Mouse (Mus musculus) heart, postnatal 0 days (tissue): ENCODE measurements around the gene Ankrd55. TPM values are rescaled to one million over a fixed set of nuclear protein-coding genes. Genes with fewer than 3 reads are reported as not detected.

Experiments used
- ATAC-seq: fragments of 200-750 bp; cut with Nextera tagmentation; 2 replicates; pipeline ENCODE4 v1.8.0; 2017; ENCODE audit warnings: low read depth, moderate number of reproducible peaks, moderate library complexity; ENCODE audit not compliant: insufficient read depth
- DNase-seq: peaks from one replicate; pipeline ENCODE4 v3.0.0-alpha.2; 2016; ENCODE audit warnings: low spot score
- H3K27ac ChIP-seq: fragments of 300-500 bp; sonication (generic); 2 replicates; pipeline ENCODE4 v1.5.1; 2014; ENCODE audit warnings: low read depth, mild to moderate bottlenecking
- H3K27me3 ChIP-seq: fragments of 300-500 bp; sonication (generic); 2 replicates; pipeline ENCODE4 v1.6.1; 2014; ENCODE audit warnings: low read length, mixed read lengths; ENCODE audit not compliant: control insufficient read depth, insufficient read depth
- H3K36me3 ChIP-seq: fragments of 300-500 bp; sonication (generic); replicated peaks from 2 replicates; pipeline ENCODE4 v1.6.1; 2014; ENCODE audit warnings: low read length, mixed read lengths; ENCODE audit not compliant: control insufficient read depth, insufficient read depth
- H3K4me1 ChIP-seq: fragments of 300-500 bp; sonication (generic); 2 replicates; pipeline ENCODE4 v1.6.1; 2014; ENCODE audit warnings: antibody characterized with exemption; ENCODE audit not compliant: control insufficient read depth, insufficient read depth
- H3K4me2 ChIP-seq: fragments of 300-500 bp; sonication (generic); 2 replicates; pipeline ENCODE4 v1.6.1; 2014; ENCODE audit warnings: low read depth, mild to moderate bottlenecking, low read length, moderate library complexity
- H3K4me3 ChIP-seq: fragments of 300-500 bp; sonication (generic); 2 replicates; pipeline ENCODE4 v1.5.1; 2014; ENCODE audit warnings: low read depth, low read length
- H3K9ac ChIP-seq: fragments of 300-500 bp; sonication (generic); replicated peaks from 2 replicates; pipeline ENCODE4 v1.6.1; 2014; ENCODE audit warnings: low read depth, low read length, mixed read lengths
- H3K9me3 ChIP-seq: fragments of 300-500 bp; sonication (generic); replicated peaks from 2 replicates; pipeline ENCODE4 v1.6.1; 2016; ENCODE audit warnings: low read length; ENCODE audit not compliant: control insufficient read depth
- CTCF ChIP-seq: IDR thresholded peaks from 2 replicates; pipeline ENCODE4 v1.5.1; 2016; ENCODE audit warnings: antibody characterized with exemption, control low read depth, low read depth
- EP300 ChIP-seq: IDR thresholded peaks from 2 replicates; pipeline ENCODE4 v1.6.1; 2016; ENCODE audit warnings: antibody characterized with exemption, low read depth
- WGBS: fragments of 180-500 bp; shearing (Covaris S2); extraction: QIAGEN DNeasy Blood & Tissue Kit; methylation state at CpG from one replicate; pipeline ENCODE4 v1.1.7; 2014; 5-methylcytosine and 5-hydroxymethylcytosine counted together
- polyA plus RNA-seq: library from polyadenylated mRNA; unstranded; fragments of >200 nt; fragmentation: Nextera tagmentation; extraction: Ambion mirVana; gene quantifications from 2 replicates; pipeline ENCODE4 v1.2.1, GENCODE M21; 2015
- total RNA-seq: library from RNA; depleted of rRNA; stranded (reverse); fragments of >200 nt; gene quantifications from 2 replicates; pipeline ENCODE4 v1.2.3, GENCODE M21; 2014; ENCODE audit warnings: low replicate concordance

Ankrd55 gene
- total and polyA plus RNA-seq, 2 experiments from 2014 or later, result 0.05 TPM; not detected in 1

DNA sequence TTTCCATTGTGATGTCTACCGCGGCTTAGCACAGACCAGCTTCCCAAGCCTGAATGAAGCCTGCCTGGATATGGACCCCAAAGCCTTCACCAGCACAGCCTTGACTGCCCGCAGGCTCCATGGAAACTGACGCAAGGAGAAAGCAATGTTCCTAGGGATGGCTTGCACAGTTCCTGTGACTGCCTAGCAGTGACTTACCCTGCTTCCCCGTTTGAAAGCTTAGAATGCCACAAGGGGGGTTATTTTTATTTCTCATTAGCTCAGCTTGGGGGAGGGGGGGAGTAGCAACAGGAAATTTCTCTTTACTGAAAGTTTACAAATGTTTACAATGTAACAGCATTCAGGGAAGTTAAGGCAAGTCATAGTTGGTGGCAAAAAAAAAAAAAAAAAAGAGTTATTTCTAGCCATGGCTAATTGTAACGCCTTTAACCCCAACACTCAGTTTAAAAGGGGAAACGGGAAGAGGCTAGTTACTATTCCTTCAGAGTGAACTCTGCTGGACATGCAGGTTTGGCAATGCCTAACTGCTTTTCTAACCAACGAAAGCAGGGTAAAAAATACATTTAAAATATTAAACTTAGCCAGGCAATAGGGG is 56.1 kb downstream of the Ankrd55 start:
- Histone ChIP-seq H3K27ac (no peak overlapping the region), H3K36me3 (no peaks in the 10 kb centered on the region), H3K9ac (no peak overlapping the region), H3K9me3 (no peaks in the 10 kb centered on the region), H3K4me1 (no peaks in the 10 kb centered on the region), H3K4me3 (no peak overlapping the region), H3K4me2 (no peak overlapping the region), H3K27me3 (no peaks in the 10 kb centered on the region)
- 73% methylated on average over 8 of the region's 8 CpGs for WGBS
- ATAC-seq (no peak), DNase-seq (no peak)
- TF ChIP-seq CTCF (no peak), EP300 (no peak)

DNA sequence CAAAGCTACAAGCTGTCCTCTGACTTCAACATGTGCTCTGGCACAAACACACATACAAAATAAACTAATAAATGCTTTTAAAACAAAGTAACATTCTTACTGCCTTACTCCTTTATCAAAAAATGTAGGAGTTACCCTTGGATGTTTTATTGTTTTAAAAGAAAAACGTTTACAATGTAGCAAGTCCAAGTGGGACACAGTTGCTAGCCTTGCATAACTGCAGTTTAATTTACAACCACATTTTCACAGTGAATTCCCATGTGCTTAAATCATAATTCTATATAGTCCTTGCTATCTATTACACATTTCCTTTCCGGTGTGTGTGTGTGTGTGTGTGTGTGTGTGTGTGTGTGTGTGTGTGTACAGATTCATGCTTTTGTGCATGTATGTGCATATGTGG is 57.3 kb downstream of the Ankrd55 start:
- H3K9ac ChIP-seq, result no peak overlapping the region
- TF ChIP-seq EP300, result no peak
- no peak for TF ChIP-seq CTCF
- 57% methylated on average over 2 of the region's 2 CpGs for WGBS
- no peaks in the 10 kb centered on the region for H3K27me3 ChIP-seq
- ATAC-seq, result no peak
- peaks cover 5% of the 10 kb centered on the region; the same call in 1 of the 2 replicates for H3K9me3 ChIP-seq
- no peak for DNase-seq
- no peak overlapping the region for H3K4me2 ChIP-seq
- H3K4me3 ChIP-seq, result no peak overlapping the region
- H3K36me3 ChIP-seq, result no peaks in the 10 kb centered on the region
- no peaks in the 10 kb centered on the region for H3K4me1 ChIP-seq
- no peak overlapping the region for H3K27ac ChIP-seq

DNA sequence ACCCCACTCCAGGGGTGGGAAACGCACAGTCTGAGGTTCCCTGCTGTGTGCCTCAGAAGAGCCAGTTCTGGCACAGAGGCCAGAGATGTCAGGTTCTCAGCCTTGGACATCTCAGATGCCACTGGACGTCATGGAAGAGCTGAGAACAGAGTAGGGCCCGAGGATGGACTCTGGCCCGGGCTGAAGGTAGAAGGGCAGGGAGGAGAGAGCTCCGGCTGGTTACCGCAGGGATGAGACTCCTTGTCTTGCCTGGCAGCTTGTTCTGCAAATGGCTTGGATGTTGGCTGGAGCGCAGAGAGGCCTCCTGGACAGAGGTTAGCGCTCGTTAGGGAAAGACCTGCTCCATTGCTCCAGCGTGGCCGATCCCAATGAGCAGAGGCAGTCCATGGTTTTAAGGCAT is 57.8 kb downstream of the Ankrd55 start:
- no peaks in the 10 kb centered on the region for H3K4me1 ChIP-seq
- ATAC-seq (no peak), DNase-seq (no peak)
- H3K27ac ChIP-seq, result no peak overlapping the region
- H3K4me3 ChIP-seq, result no peak overlapping the region
- TF ChIP-seq CTCF, result no peak
- TF ChIP-seq EP300, result no peak
- H3K4me2 ChIP-seq, result no peak overlapping the region
- peaks cover 6% of the 10 kb centered on the region; the same call in 1 of the 2 replicates for H3K9me3 ChIP-seq
- no peaks in the 10 kb centered on the region for H3K36me3 ChIP-seq
- WGBS, result 83% methylated on average over 11 of the region's 11 CpGs
- H3K9ac ChIP-seq, result no peak overlapping the region
- H3K27me3 ChIP-seq, result no peaks in the 10 kb centered on the region

DNA sequence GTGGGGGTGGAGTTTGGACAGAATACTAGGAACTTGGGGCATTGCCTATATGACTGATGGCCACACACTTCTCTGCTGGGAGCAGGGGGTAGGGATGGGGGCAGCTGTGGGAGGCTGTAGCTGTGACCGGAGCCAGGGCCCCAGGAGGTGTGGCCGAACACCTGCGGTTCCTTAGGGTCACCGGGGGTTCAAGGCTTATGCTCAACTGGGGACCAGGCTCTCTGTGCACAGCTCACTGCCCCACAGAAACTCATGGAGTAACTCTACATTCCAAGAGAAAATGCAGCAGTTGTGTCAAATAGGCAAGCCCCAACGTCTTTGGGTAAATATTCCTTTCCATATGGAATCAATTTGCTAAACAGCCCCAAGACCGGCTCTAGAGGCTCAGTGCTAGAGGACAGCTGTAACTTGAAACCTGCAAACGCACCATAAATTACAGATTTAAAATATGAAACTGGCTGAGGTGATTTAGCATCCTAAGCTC is 58.5 kb downstream of the Ankrd55 start:
- no peak for DNase-seq
- no peak overlapping the region for H3K9ac ChIP-seq
- no peak overlapping the region for H3K4me3 ChIP-seq
- 80% methylated on average over 7 of the region's 7 CpGs for WGBS
- no peaks in the 10 kb centered on the region for H3K36me3 ChIP-seq
- no peaks in the 10 kb centered on the region for H3K4me1 ChIP-seq
- no peak overlapping the region for H3K4me2 ChIP-seq
- H3K9me3 ChIP-seq, result peaks cover 6% of the 10 kb centered on the region; the same call in 1 of the 2 replicates
- no peak overlapping the region for H3K27ac ChIP-seq
- no peaks in the 10 kb centered on the region for H3K27me3 ChIP-seq
- no peak for TF ChIP-seq CTCF
- TF ChIP-seq EP300, result no peak
- ATAC-seq, result no peak

DNA sequence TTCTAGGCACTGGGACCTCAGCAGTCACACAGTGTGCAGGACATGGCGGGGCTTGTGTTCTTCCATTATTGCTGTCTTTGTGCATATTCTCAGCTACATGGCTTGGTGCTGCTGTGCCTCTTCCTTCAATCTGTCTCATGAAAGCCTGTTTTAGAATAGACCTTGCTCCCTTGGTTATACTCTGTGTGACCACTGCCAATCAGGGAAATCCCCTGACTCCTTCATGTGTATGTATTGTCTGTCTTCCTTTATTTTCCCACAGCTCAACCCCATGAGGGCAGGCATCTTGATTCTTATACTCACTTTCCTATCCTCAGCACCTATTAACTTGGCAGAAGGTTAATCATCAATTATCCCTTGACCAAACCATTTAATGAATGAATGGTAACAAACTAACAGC is 60.0 kb downstream of the Ankrd55 start:
- TF ChIP-seq CTCF (no peak), EP300 (no peak)
- Histone ChIP-seq H3K9ac (no peak overlapping the region), H3K4me2 (no peak overlapping the region), H3K4me1 (0 out of 2 replicates have a peak, but pooled peaks cover under 1% of the 10 kb centered on the region), H3K27me3 (no peaks in the 10 kb centered on the region), H3K4me3 (no peak overlapping the region), H3K9me3 (peaks cover 6% of the 10 kb centered on the region; the same call in 1 of the 2 replicates), H3K27ac (no peak overlapping the region), H3K36me3 (no peaks in the 10 kb centered on the region)
- WGBS, result 97% methylated on average over 1 of the region's 1 CpGs
- DNase-seq, result no peak
- no peak for ATAC-seq

DNA sequence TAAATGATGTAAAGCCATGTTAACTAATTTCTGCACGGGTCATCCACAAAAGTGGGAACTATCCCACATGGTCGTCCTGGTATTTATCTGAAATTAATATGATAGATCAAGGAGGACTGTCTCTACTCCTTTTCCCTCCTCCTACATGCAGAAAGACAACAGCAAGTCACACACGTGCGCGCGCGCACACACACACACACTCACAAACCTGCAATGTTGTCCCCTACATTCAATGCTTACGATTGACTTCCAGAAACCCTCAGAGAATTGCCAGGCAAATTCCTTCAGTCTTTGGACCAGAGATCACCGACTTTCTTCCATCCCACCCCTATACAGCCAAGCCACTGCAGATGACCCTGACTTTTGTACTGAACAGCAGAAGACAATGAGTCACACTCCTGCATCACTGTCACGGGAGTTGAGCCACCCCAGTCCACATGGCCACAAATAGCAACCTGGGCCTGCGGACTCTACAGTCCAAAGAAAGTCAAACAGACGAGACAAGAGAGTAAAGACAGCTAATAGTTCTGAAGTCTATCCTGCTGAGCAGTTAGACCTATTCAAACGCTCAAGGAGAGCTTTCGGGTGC is 60.7 kb downstream of the Ankrd55 start:
- H3K27ac ChIP-seq, result no peak overlapping the region
- ATAC-seq (no peak), DNase-seq (no peak)
- WGBS, result 81% methylated on average over 14 of the region's 14 CpGs
- peaks cover 8% of the 10 kb centered on the region for H3K4me1 ChIP-seq
- H3K27me3 ChIP-seq, result no peaks in the 10 kb centered on the region
- H3K36me3 ChIP-seq, result no peaks in the 10 kb centered on the region
- no peak overlapping the region for H3K4me2 ChIP-seq
- H3K9me3 ChIP-seq, result peaks cover 6% of the 10 kb centered on the region; the same call in 1 of the 2 replicates
- H3K4me3 ChIP-seq, result no peak overlapping the region
- no peak overlapping the region for H3K9ac ChIP-seq
- no peak for TF ChIP-seq EP300
- TF ChIP-seq CTCF, result no peak
